Mouse (Mus musculus) embryonic facial prominence, embryonic 12.5 days (tissue): ENCODE results near the gene Cep63. TPM values are rescaled to one million over a fixed set of nuclear protein-coding genes. Genes with fewer than 3 reads are reported as not detected.

ENCODE experiments used
- ATAC-seq: fragments of 200-750 bp; cut with Nextera tagmentation; 2 replicates; pipeline ENCODE4 v1.8.0; 2017; ENCODE audit not compliant: insufficient number of reproducible peaks, insufficient read depth, low FRiP score, low TSS enrichment
- H3K27ac ChIP-seq: fragments of 300-500 bp; sonication (generic); 2 replicates; pipeline ENCODE4 v1.5.1; 2016; ENCODE audit warnings: mild to moderate bottlenecking
- H3K27me3 ChIP-seq: fragments of 300-500 bp; sonication (generic); 2 replicates; pipeline ENCODE4 v1.6.1; 2016; ENCODE audit warnings: mild to moderate bottlenecking, moderate library complexity
- H3K36me3 ChIP-seq: fragments of 300-500 bp; sonication (generic); 2 replicates; pipeline ENCODE4 v1.6.1; 2016; ENCODE audit warnings: mild to moderate bottlenecking
- H3K4me1 ChIP-seq: fragments of 300-500 bp; sonication (generic); 2 replicates; pipeline ENCODE4 v1.6.1; 2016
- H3K4me2 ChIP-seq: fragments of 300-500 bp; sonication (generic); replicated peaks from 2 replicates; pipeline ENCODE4 v1.6.1; 2016; ENCODE audit warnings: mild to moderate bottlenecking, moderate library complexity
- H3K4me3 ChIP-seq: fragments of 300-500 bp; sonication (generic); 2 replicates; pipeline ENCODE4 v1.5.1; 2016; ENCODE audit warnings: mild to moderate bottlenecking
- H3K9ac ChIP-seq: fragments of 300-500 bp; sonication (generic); 2 replicates; pipeline ENCODE4 v1.6.1; 2016; ENCODE audit warnings: mild to moderate bottlenecking, moderate library complexity
- H3K9me3 ChIP-seq: fragments of 300-500 bp; sonication (generic); 2 replicates; pipeline ENCODE4 v1.6.1; 2016; ENCODE audit warnings: mild to moderate bottlenecking, moderate library complexity
- WGBS: fragments of 180-500 bp; shearing (Covaris S2); methylation state at CpG from one replicate; pipeline ENCODE4 v1.1.7; 2016; 5-methylcytosine and 5-hydroxymethylcytosine counted together
- polyA plus RNA-seq: library from polyadenylated mRNA; unstranded; fragments of >200 nt; fragmentation: Nextera tagmentation; extraction: Ambion mirVana; gene quantifications from 2 replicates; pipeline ENCODE4 v1.2.1, GENCODE M21; 2016

Cep63 gene
- polyA plus RNA-seq, 1 experiment from 2014 or later, result 55.9 TPM

GRCm38 (mm10) chr9:102643486-102644101 lies 17.3 kb upstream of the Cep63 start:
- H3K4me3 ChIP-seq, result peak overlapping the region; percentile 12; the same call in 1 of the 2 replicates

GRCm38 (mm10) chr9:102643071-102643485 lies 16.7 kb upstream of the Cep63 start:
- Histone ChIP-seq H3K9ac (no peak overlapping the region), H3K9me3 (no peaks in the 10 kb centered on the region), H3K4me2 (peak overlapping the region; percentile 45), H3K36me3 (no peaks in the 10 kb centered on the region), H3K4me1 (peaks cover 55% of the 10 kb centered on the region), H3K27ac (peak overlapping the region; percentile 97), H3K4me3 (no peak overlapping the region), H3K27me3 (no peaks in the 10 kb centered on the region)
- ATAC-seq, result peak; percentile 48; the same call in 1 of the 2 replicates
- 17% methylated on average over 8 of the region's 8 CpGs for WGBS

More at GRCm38 (mm10) chr9:102643486-102644101, 17.3 kb upstream of the Cep63 start:
- Histone ChIP-seq H3K4me1 (peaks cover 55% of the 10 kb centered on the region), H3K4me2 (peak overlapping the region; percentile 45), H3K9me3 (no peaks in the 10 kb centered on the region), H3K27ac (peak overlapping the region; percentile 97), H3K36me3 (no peaks in the 10 kb centered on the region), H3K9ac (no peak overlapping the region), H3K27me3 (no peaks in the 10 kb centered on the region)
- WGBS, result 1% methylated on average over 10 of the region's 10 CpGs
- peak; percentile 88 for ATAC-seq

GRCm38 (mm10) chr9:102641531-102641930 lies 15.2 kb upstream of the Cep63 start:
- Histone ChIP-seq H3K27ac (peak overlapping the region; percentile 97), H3K36me3 (no peaks in the 10 kb centered on the region), H3K9ac (no peak overlapping the region), H3K4me1 (peaks cover 61% of the 10 kb centered on the region), H3K9me3 (no peaks in the 10 kb centered on the region), H3K27me3 (no peaks in the 10 kb centered on the region), H3K4me3 (no peak overlapping the region), H3K4me2 (no peak overlapping the region)
- WGBS, result 73% methylated on average over 6 of the region's 6 CpGs
- ATAC-seq, result no peak

GRCm38 (mm10) chr9:102639510-102639909 lies 13.2 kb upstream of the Cep63 start:
- no peaks in the 10 kb centered on the region for H3K27me3 ChIP-seq
- no peaks in the 10 kb centered on the region for H3K9me3 ChIP-seq
- no peak overlapping the region for H3K9ac ChIP-seq
- ATAC-seq, result no peak
- no peak overlapping the region for H3K4me2 ChIP-seq
- H3K4me3 ChIP-seq, result no peak overlapping the region
- WGBS, result 82% methylated on average over 8 of the region's 8 CpGs
- H3K4me1 ChIP-seq, result peaks cover 42% of the 10 kb centered on the region
- H3K27ac ChIP-seq, result no peak overlapping the region
- H3K36me3 ChIP-seq, result no peaks in the 10 kb centered on the region

GRCm38 (mm10) chr9:102638963-102639362 lies 12.6 kb upstream of the Cep63 start:
- peaks cover 37% of the 10 kb centered on the region for H3K4me1 ChIP-seq
- 53% methylated on average over 7 of the region's 7 CpGs for WGBS
- no peak overlapping the region for H3K4me3 ChIP-seq
- H3K4me2 ChIP-seq, result no peak overlapping the region
- 0 out of 2 replicates have a peak overlapping the region, but pooled peaks have one; percentile 20 for H3K27ac ChIP-seq
- no peaks in the 10 kb centered on the region for H3K9me3 ChIP-seq
- no peak overlapping the region for H3K9ac ChIP-seq
- ATAC-seq, result no peak
- no peaks in the 10 kb centered on the region for H3K27me3 ChIP-seq
- H3K36me3 ChIP-seq, result peaks cover 4% of the 10 kb centered on the region; the same call in 1 of the 2 replicates

GRCm38 (mm10) chr9:102637115-102637514 lies 10.8 kb upstream of the Cep63 start:
- Histone ChIP-seq H3K27me3 (no peaks in the 10 kb centered on the region), H3K4me3 (no peak overlapping the region), H3K27ac (no peak overlapping the region), H3K36me3 (peaks cover 5% of the 10 kb centered on the region; the same call in 1 of the 2 replicates), H3K9ac (no peak overlapping the region), H3K4me2 (no peak overlapping the region), H3K4me1 (peaks cover 21% of the 10 kb centered on the region), H3K9me3 (no peaks in the 10 kb centered on the region)
- 72% methylated on average over 4 of the region's 4 CpGs for WGBS
- no peak for ATAC-seq

GRCm38 (mm10) chr9:102636553-102636952 lies 10.2 kb upstream of the Cep63 start:
- no peak overlapping the region for H3K27ac ChIP-seq
- H3K9ac ChIP-seq, result no peak overlapping the region

GRCm38 (mm10) chr9:102634453-102634852 lies 8.1 kb upstream of the Cep63 start:
- Histone ChIP-seq H3K9me3 (no peaks in the 10 kb centered on the region), H3K27ac (no peak overlapping the region), H3K9ac (no peak overlapping the region), H3K4me1 (peaks cover 13% of the 10 kb centered on the region), H3K36me3 (peaks cover 9% of the 10 kb centered on the region; the same call in 1 of the 2 replicates), H3K4me3 (no peak overlapping the region), H3K4me2 (no peak overlapping the region), H3K27me3 (no peaks in the 10 kb centered on the region)
- no peak for ATAC-seq
- WGBS, result 85% methylated on average over 8 of the region's 8 CpGs

More at GRCm38 (mm10) chr9:102636553-102636952, 10.2 kb upstream of the Cep63 start:
- Histone ChIP-seq H3K4me2 (no peak overlapping the region), H3K4me1 (peaks cover 16% of the 10 kb centered on the region), H3K9me3 (no peaks in the 10 kb centered on the region), H3K36me3 (peaks cover 9% of the 10 kb centered on the region; the same call in 1 of the 2 replicates), H3K27me3 (no peaks in the 10 kb centered on the region), H3K4me3 (no peak overlapping the region)
- no peak for ATAC-seq
- WGBS, result 2% methylated on average over 4 of the region's 4 CpGs

- no peak overlapping the region for H3K4me3 ChIP-seq
- no peak for ATAC-seq
These were observed 6.7 kb upstream of the Cep63 start for GRCm38 (mm10) chr9:102632923-102633537.

GRCm38 (mm10) chr9:102632173-102632572 lies 5.8 kb upstream of the Cep63 start:
- Histone ChIP-seq H3K9ac (no peak overlapping the region), H3K9me3 (no peaks in the 10 kb centered on the region), H3K27me3 (no peaks in the 10 kb centered on the region), H3K4me3 (no peak overlapping the region), H3K4me2 (no peak overlapping the region), H3K4me1 (peaks cover 12% of the 10 kb centered on the region), H3K27ac (peak overlapping the region; percentile 5; the same call in 1 of the 2 replicates), H3K36me3 (peaks cover 9% of the 10 kb centered on the region; the same call in 1 of the 2 replicates)
- no peak for ATAC-seq
- WGBS, result 87% methylated on average over 4 of the region's 4 CpGs

More at GRCm38 (mm10) chr9:102632923-102633537, 6.7 kb upstream of the Cep63 start:
- H3K4me2 ChIP-seq, result no peak overlapping the region
- H3K9ac ChIP-seq, result no peak overlapping the region
- 37% methylated on average over 1 of the region's 1 CpGs for WGBS
- no peaks in the 10 kb centered on the region for H3K9me3 ChIP-seq
- H3K27ac ChIP-seq, result no peak overlapping the region
- peaks cover 6% of the 10 kb centered on the region for H3K4me1 ChIP-seq
- H3K27me3 ChIP-seq, result no peaks in the 10 kb centered on the region
- peaks cover 9% of the 10 kb centered on the region; the same call in 1 of the 2 replicates for H3K36me3 ChIP-seq

GRCm38 (mm10) chr9:102631589-102632147 lies 5.3 kb upstream of the Cep63 start:
- no peaks in the 10 kb centered on the region for H3K9me3 ChIP-seq
- no peak overlapping the region for H3K9ac ChIP-seq
- no peak overlapping the region for H3K4me3 ChIP-seq
- peaks cover 11% of the 10 kb centered on the region for H3K4me1 ChIP-seq
- WGBS, result 52% methylated on average over 2 of the region's 2 CpGs
- H3K27me3 ChIP-seq, result no peaks in the 10 kb centered on the region
- peak overlapping the region; percentile 5; the same call in 1 of the 2 replicates for H3K27ac ChIP-seq
- no peak for ATAC-seq
- H3K36me3 ChIP-seq, result peaks cover 9% of the 10 kb centered on the region; the same call in 1 of the 2 replicates
- no peak overlapping the region for H3K4me2 ChIP-seq
